Mouse (Mus musculus) testis, postnatal 10 days (tissue): ENCODE measurements around the gene Bglap2.
A peak's percentile ranks its signal among the peaks of the same experiment; 100 is the strongest.
"Not testable (repeated sequence)": the region's sequence is repeated elsewhere in the genome, so short reads cannot be mapped to it uniquely, and the experiment has no call there.

Experiments
- DNase-seq: peaks from one replicate; pipeline ENCODE4 v3.0.0; 2021; ENCODE audit warnings: low spot score

The Bglap2 gene

GRCm38 (mm10) chr3:88378599-88378998 is at the start of gene Bglap2:
Gene Bglap2, minus strand, starts transcription at chr3:88378699.
- DNase-seq, result not testable (repeated sequence)

GRCm38 (mm10) chr3:88427342-88427905 is 48.9 kb upstream of the Bglap2 start:
- DNase-seq, result no peak

- DNase-seq, result no peak
Observed at GRCm38 (mm10) chr3:88425708-88426420, 47.4 kb upstream of the Bglap2 start.

GRCm38 (mm10) chr3:88425330-88425689 is 46.8 kb upstream of the Bglap2 start:
- DNase-seq, result no peak

GRCm38 (mm10) chr3:88424605-88425329 is 46.3 kb upstream of the Bglap2 start, which contains the start of gene Slc25a44:
Gene Slc25a44, minus strand, starts transcription at chr3:88425139.
- DNase-seq, result peak; percentile 93

GRCm38 (mm10) chr3:88422020-88422720 is 43.7 kb upstream of the Bglap2 start:
- no peak for DNase-seq

- DNase-seq, result no peak
Observed at GRCm38 (mm10) chr3:88420771-88421170, 42.3 kb upstream of the Bglap2 start.

GRCm38 (mm10) chr3:88418016-88418415 is 39.5 kb upstream of the Bglap2 start:
- no peak for DNase-seq

GRCm38 (mm10) chr3:88415668-88416067 is 37.2 kb upstream of the Bglap2 start:
- no peak for DNase-seq

- no peak for DNase-seq
Observed at GRCm38 (mm10) chr3:88412636-88413035, 34.1 kb upstream of the Bglap2 start.

- DNase-seq, result no peak
Observed at GRCm38 (mm10) chr3:88411681-88412080, 33.2 kb upstream of the Bglap2 start.

GRCm38 (mm10) chr3:88410645-88411031 is 32.1 kb upstream of the Bglap2 start:
- no peak for DNase-seq

- DNase-seq, result peak; percentile 95
Observed at GRCm38 (mm10) chr3:88409741-88410644, 31.5 kb upstream of the Bglap2 start, which contains the start of gene Pmf1. Gene Pmf1, minus strand, starts transcription at chr3:88410331.

GRCm38 (mm10) chr3:88408953-88409352 is 30.5 kb upstream of the Bglap2 start:
- no peak for DNase-seq

GRCm38 (mm10) chr3:88407529-88407928 is 29.0 kb upstream of the Bglap2 start:
- DNase-seq, result no peak

- DNase-seq, result no peak
Observed at GRCm38 (mm10) chr3:88407090-88407489, 28.6 kb upstream of the Bglap2 start.

GRCm38 (mm10) chr3:88403522-88404230 is 25.2 kb upstream of the Bglap2 start:
- DNase-seq, result no peak

GRCm38 (mm10) chr3:88398666-88399065 is 20.2 kb upstream of the Bglap2 start:
- DNase-seq, result no peak

- DNase-seq, result no peak
Observed at GRCm38 (mm10) chr3:88395742-88396141, 17.2 kb upstream of the Bglap2 start.

- DNase-seq, result no peak
Observed at GRCm38 (mm10) chr3:88395288-88395687, 16.8 kb upstream of the Bglap2 start.
